Mouse (Mus musculus): Measurements from ENCODE around the gene Cdh16.

DNA sequence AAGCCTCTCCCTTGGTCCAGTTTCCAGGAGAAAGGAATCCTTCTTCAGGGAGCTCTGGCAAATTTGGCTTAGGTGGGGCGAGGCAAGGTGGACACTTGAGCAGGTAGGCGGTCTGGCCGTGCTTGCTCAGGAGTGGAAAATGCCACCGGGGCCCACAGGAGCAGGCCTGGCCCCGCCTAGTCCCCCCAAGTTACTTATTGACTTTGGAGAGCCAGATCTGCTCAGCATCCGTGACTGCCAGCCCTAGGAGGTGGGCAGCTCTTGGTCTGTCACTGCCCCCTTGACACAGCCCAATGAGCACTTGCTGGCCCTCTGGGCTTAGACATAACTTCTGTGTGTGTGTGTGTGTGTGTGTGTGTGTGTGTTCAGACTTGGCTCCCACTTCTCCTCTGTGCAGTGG is at the start of gene Cdh16:
- TF ChIP-seq CTCF (IDR thresholded peaks at IDR 0.05; ENCODE audit: extremely low read depth, insufficient read depth, low read length) = no peak
- TF ChIP-seq POLR2A (IDR thresholded peaks at IDR 0.05; ENCODE audit: extremely low read depth, insufficient read depth, low read length) = no peak

Data from cortical plate, adult 2 months (tissue).